Mouse (Mus musculus): Measurements from ENCODE around the gene Lgi1.

GRCm38 (mm10) chr19:38324147-38325028 is 60.1 kb downstream of the Lgi1 start:
- TF ChIP-seq CTCF (IDR thresholded peaks at IDR 0.05; ENCODE audit: low read depth, low read length) (no peak), GATA1 (IDR thresholded peaks at IDR 0.05; ENCODE audit: borderline replicate concordance, low read length) (no peak), TAL1 (conservative IDR thresholded peaks at IDR 0.05; ENCODE audit: low read depth, low read length) (no peak), GATA2 (IDR thresholded peaks at IDR 0.05; ENCODE audit: borderline replicate concordance, low read depth, low read length) (no peak)

Data from G1E (cell line).